In the genomic region with DNA sequence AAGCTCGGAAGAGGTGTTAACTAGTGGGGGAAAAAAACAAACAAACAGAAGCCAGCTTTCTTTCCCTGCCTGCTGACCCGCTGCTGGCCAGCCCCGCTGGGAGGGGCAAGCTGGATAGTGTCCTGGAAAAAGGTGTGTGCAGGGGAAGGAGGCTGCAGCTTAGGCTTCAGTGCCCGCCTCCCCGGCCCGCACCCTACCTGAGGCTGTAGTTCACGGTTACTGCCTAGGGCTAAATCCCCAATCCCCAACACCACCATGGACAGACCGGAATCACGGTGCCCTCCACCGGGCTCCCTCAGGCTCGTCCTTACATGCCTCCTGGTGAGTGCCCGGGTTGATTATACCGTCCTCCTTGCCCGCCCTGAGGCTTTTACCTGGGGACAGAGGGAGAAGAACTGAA, we compare ENCODE assay signal across 9 mouse cellular contexts. TPM values are rescaled to one million over a fixed set of nuclear protein-coding genes. Genes with fewer than 3 reads are reported as not detected.
DNase-seq lines count a peak whose midpoint lies in the region; ATAC-seq and TF ChIP-seq lines count a peak whose summit lies in the region.
"Had no signal": no experiment of that assay in that cellular context is flagged by ENCODE, and none has a peak within 500 bp of the region (broad histone marks: within the 10 kb centered on the region; RNA-seq: fewer than 3 reads in every experiment).

A gene (plus strand): TSS at position 126 of the 400 bp plus-strand sequence.

- no peak within 1 kb of the TSS for H3K27ac ChIP-seq in forebrain, embryonic 16.5 days (ENCODE audit: low read length)
- H3K27ac ChIP-seq in kidney, embryonic 15.5 days: peak within 1 kb of the TSS; percentile 84
- peak within 1 kb of the TSS; percentile 82 for H3K27ac ChIP-seq in lung, postnatal 0 days (ENCODE audit: low read length)

- 0 out of 2 replicates have a peak within 1 kb of the TSS, but pooled peaks have one; percentile 17 for H3K9ac ChIP-seq in forebrain, embryonic 16.5 days (replicated peaks; ENCODE audit: low read depth, low read length)
- peak within 1 kb of the TSS; percentile 51 for H3K9ac ChIP-seq in kidney, embryonic 15.5 days
- peak within 1 kb of the TSS; percentile 48; the same call in 1 of the 2 replicates for H3K9ac ChIP-seq in lung, postnatal 0 days (replicated peaks; ENCODE audit: low read depth)

- no peak for ATAC-seq in forebrain, embryonic 16.5 days
- ATAC-seq in kidney, embryonic 15.5 days (replicated peaks; ENCODE audit: low FRiP score): peak; percentile 16; the same call in 1 of the 2 replicates
- ATAC-seq in lung, postnatal 0 days: peak; percentile 21

- WGBS in forebrain, embryonic 16.5 days: 3% methylated on average over 14 of the region's 14 CpGs
- whole genome bisulfite sequencing in kidney, embryonic 15.5 days: 2% methylated on average over 14 of the region's 14 CpGs
- WGBS in lung, postnatal 0 days: 4% methylated on average over 14 of the region's 14 CpGs

- peaks cover 13% of the 10 kb centered on the region for H3K4me1 ChIP-seq in forebrain, embryonic 16.5 days (replicated peaks; ENCODE audit: control insufficient read depth, insufficient read depth, low read length)
- peaks cover 25% of the 10 kb centered on the region for H3K4me1 ChIP-seq in kidney, embryonic 15.5 days
- H3K4me1 ChIP-seq in lung, postnatal 0 days (ENCODE audit: insufficient read depth, low read depth, low read length): peaks cover 6% of the 10 kb centered on the region; the same call in 1 of the 2 replicates

- peaks cover 21% of the 10 kb centered on the region for H3K27me3 ChIP-seq in forebrain, embryonic 16.5 days (replicated peaks; ENCODE audit: control insufficient read depth, insufficient read depth, low read length)
- peaks cover 13% of the 10 kb centered on the region for H3K27me3 ChIP-seq in kidney, embryonic 15.5 days
- no peaks in the 10 kb centered on the region for H3K27me3 ChIP-seq in lung, postnatal 0 days (replicated peaks; ENCODE audit: insufficient read depth, low read length)

- no peak for TF ChIP-seq CTCF in lung, postnatal 0 days (IDR thresholded peaks at IDR 0.05)

- no peaks in the 10 kb centered on the region for H3K9me3 ChIP-seq in forebrain, embryonic 16.5 days (ENCODE audit: control insufficient read depth, low read length)
- H3K9me3 ChIP-seq in kidney, embryonic 15.5 days (replicated peaks): no peaks in the 10 kb centered on the region
- H3K9me3 ChIP-seq in lung, postnatal 0 days (ENCODE audit: low read length): no peaks in the 10 kb centered on the region

- no peaks in the 10 kb centered on the region for H3K36me3 ChIP-seq in forebrain, embryonic 16.5 days (ENCODE audit: control insufficient read depth, insufficient read depth)
- no peaks in the 10 kb centered on the region for H3K36me3 ChIP-seq in kidney, embryonic 15.5 days
- H3K36me3 ChIP-seq in lung, postnatal 0 days (ENCODE audit: insufficient read depth, low read length): no peaks in the 10 kb centered on the region

- H3K4me2 ChIP-seq in forebrain, embryonic 16.5 days (ENCODE audit: low read length): 0 out of 2 replicates have a peak within 1 kb of the TSS, but pooled peaks have one; percentile 9
- peak within 1 kb of the TSS; percentile 69 for H3K4me2 ChIP-seq in kidney, embryonic 15.5 days
- H3K4me2 ChIP-seq in lung, postnatal 0 days (replicated peaks; ENCODE audit: low read depth, low read length): peak within 1 kb of the TSS; percentile 64

- peak; percentile 23 for DNase-seq in adrenal gland, adult 2 months
- no peak for DNase-seq in adrenal gland, postnatal 14 days
- DNase-seq in lung, postnatal 0 days (ENCODE audit: low spot score): peak; percentile 69
- no peak for DNase-seq in cerebellum, postnatal 25 days
- no peak for DNase-seq in spleen, adult 18-20 months
- DNase-seq in thymus, postnatal 14 days: no peak

- no peak for TF ChIP-seq EP300 in lung, postnatal 0 days (IDR thresholded peaks at IDR 0.05)

- H3K4me3 ChIP-seq in forebrain, embryonic 16.5 days (replicated peaks; ENCODE audit: low read length): no peak within 1 kb of the TSS
- H3K4me3 ChIP-seq in kidney, embryonic 15.5 days (replicated peaks): peak within 1 kb of the TSS; percentile 46
- peak within 1 kb of the TSS; percentile 36 for H3K4me3 ChIP-seq in lung, postnatal 0 days (ENCODE audit: low read depth, low read length)

RNA-seq across cellular contexts. Expression of the gene that starts here (rescaled TPM):
- total RNA-seq in adrenal gland, adult 2 months (2021): under 1 TPM; 0.40 to 0.48 TPM
- 2.5 TPM in 1 of 2 replicates, not detected in the other for polyA plus RNA-seq in adrenal gland, adult 2 months (2012; rRNA removed)
- total RNA-seq in adrenal gland, postnatal 14 days (2021): 0.38 and 6.5 TPM in 2 replicates
- polyA plus RNA-seq in forebrain, embryonic 16.5 days (2015; fragmentation: Nextera tagmentation; extraction: Ambion mirVana): 0.17 TPM in 1 of 2 replicates, not detected in the other
- 10.1 and 10.9 TPM in 2 replicates for polyA plus RNA-seq in kidney, embryonic 15.5 days (2015; fragmentation: Nextera tagmentation; extraction: Ambion mirVana)
- 5.4 and 7.2 TPM in 2 replicates for polyA plus RNA-seq in lung, postnatal 0 days (2015; fragmentation: Nextera tagmentation; extraction: Ambion mirVana)
- total RNA-seq: common myeloid progenitor, adult 5-6 weeks had no signal

Comparison
In these comparisons a context has a peak if more than half of its experiments do, and no peak if none do; other contexts are left out.
1. DNase-seq: peak in adrenal gland, adult 2 months (single experiment) and lung, postnatal 0 days (single experiment); none in adrenal gland, postnatal 14 days (single experiment), cerebellum, postnatal 25 days (0 of 2), spleen, adult 18-20 months (0 of 2) and thymus, postnatal 14 days (single experiment).
2. H3K4me2 ChIP-seq: peak in every context shown above with its lines; median percentile 69 in kidney, embryonic 15.5 days; 64 in lung, postnatal 0 days; 9 in forebrain, embryonic 16.5 days.
3. Peak in every context shown above with its lines, with median percentiles within 50 percentile points of each other: H3K9ac ChIP-seq.